Comparison of ENCODE assay signal across 23 mouse cellular contexts in the genomic region with DNA sequence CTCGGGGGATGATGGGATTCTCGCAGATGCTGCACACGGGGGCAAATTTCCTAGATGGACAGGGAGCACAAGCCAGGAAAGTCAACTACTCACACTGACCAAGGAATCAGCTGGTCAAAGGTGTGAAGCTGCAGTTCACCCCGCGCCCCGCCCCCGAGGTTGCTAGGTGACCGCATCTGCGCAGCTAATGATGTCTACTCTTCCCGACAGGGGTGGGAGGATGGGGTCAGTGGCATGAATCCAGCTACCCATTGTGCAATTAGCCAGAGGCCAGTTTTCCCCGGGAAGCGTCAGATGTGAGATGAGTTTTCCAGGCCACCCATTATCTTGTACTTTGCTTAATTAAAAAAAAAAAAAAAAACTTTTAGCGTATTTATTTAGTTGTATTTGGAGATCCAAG. TPM values are rescaled to one million over a fixed set of nuclear protein-coding genes. Genes with fewer than 3 reads are reported as not detected.
DNase-seq lines count a peak whose midpoint lies in the region; ATAC-seq and TF ChIP-seq lines count a peak whose summit lies in the region.
"Had no signal": no experiment of that assay in that cellular context is flagged by ENCODE, and none has a peak within 500 bp of the region (broad histone marks: within the 10 kb centered on the region; RNA-seq: fewer than 3 reads in every experiment).

No protein-coding gene starts in this region.

- peak; percentile 50 for DNase-seq in gastrocnemius, adult 2 months
- DNase-seq in gastrocnemius, postnatal 14 days: no peak
- peak; percentile 34 for DNase-seq in kidney, postnatal 10 days
- no peak for DNase-seq in kidney, adult 2 months
- no peak for DNase-seq in G1E (ENCODE audit: low spot score)
- DNase-seq in R1 (ENCODE audit: low read depth, low spot score): peak; percentile 41
- no peak for DNase-seq in cerebellum, adult 9-10 months
- no peak for DNase-seq in left cerebral cortex, postnatal 4 days
- DNase-seq: adrenal gland, postnatal 10 days; adrenal gland, postnatal 36 days; cerebellum, adult 11 months; cerebellum, adult 2 months; heart, adult 11 months had no signal

- H3K9me3 ChIP-seq in G1E (replicated peaks): no peaks in the 10 kb centered on the region
- H3K9me3 ChIP-seq: forebrain, embryonic 10.5 days; forebrain, embryonic 13.5 days had no signal

- no peak for TF ChIP-seq CTCF in gastrocnemius, adult 2 months (IDR thresholded peaks at IDR 0.05)
- no peak for TF ChIP-seq CTCF in kidney, adult 2 months (conservative IDR thresholded peaks at IDR 0.05; ENCODE audit: insufficient read depth, insufficient read length, low read depth, low read length)
- no peak for TF ChIP-seq CTCF in G1E (IDR thresholded peaks at IDR 0.05; ENCODE audit: low read depth, low read length)

- no peaks in the 10 kb centered on the region for H3K4me1 ChIP-seq in kidney, adult 2 months (ENCODE audit: control insufficient read depth, insufficient read depth, low read length)
- no peaks in the 10 kb centered on the region for H3K4me1 ChIP-seq in G1E (ENCODE audit: insufficient read depth, low read depth, low read length)
- H3K4me1 ChIP-seq: forebrain, embryonic 10.5 days; forebrain, embryonic 13.5 days had no signal

- H3K27me3 ChIP-seq in kidney, adult 2 months (replicated peaks; ENCODE audit: control insufficient read depth, insufficient read depth, low read length): no peaks in the 10 kb centered on the region
- peaks cover 22% of the 10 kb centered on the region; the same call in 1 of the 2 replicates for H3K27me3 ChIP-seq in G1E (ENCODE audit: insufficient read depth, low read length)
- H3K27me3 ChIP-seq: forebrain, embryonic 13.5 days had no signal

- WGBS in kidney, adult 2 months: 84% methylated on average over 13 of the region's 13 CpGs

- intact Hi-C loops in gastrocnemius, adult 2 months (cut with DNase I): no loop called here
- intact Hi-C loops in gastrocnemius, postnatal 14 days (cut with DNase I; ENCODE audit: low total_unique reads): no loop called here
- intact Hi-C loops in left cerebral cortex, postnatal 4 days (cut with DNase I): no loop called here

- no peaks in the 10 kb centered on the region for H3K36me3 ChIP-seq in kidney, adult 2 months (ENCODE audit: control insufficient read depth, insufficient read depth, low read length)
- H3K36me3 ChIP-seq in G1E (replicated peaks): no peaks in the 10 kb centered on the region

- H3K27ac ChIP-seq in gastrocnemius, adult 2 months: no peak overlapping the region
- H3K27ac ChIP-seq in kidney, adult 2 months (ENCODE audit: insufficient read depth, low read depth, low read length): no peak overlapping the region
- H3K27ac ChIP-seq: forebrain, embryonic 10.5 days; forebrain, embryonic 13.5 days; hindbrain, embryonic 14.5 days; hindbrain, postnatal 0 days had no signal

- no peak for TF ChIP-seq POLR2A in kidney, adult 2 months (IDR thresholded peaks at IDR 0.05; ENCODE audit: low read depth, low read length)

- no peak for ATAC-seq in G1E (ENCODE audit: extremely low read depth, insufficient number of reproducible peaks, low FRiP score, poor library complexity, severe bottlenecking)
- ATAC-seq: forebrain, embryonic 13.5 days; forebrain, embryonic 16.5 days; hindbrain, postnatal 0 days; inflammation-experienced regulatory T-cells, adult 6 months; intestine, embryonic 16.5 days had no signal

- no peak overlapping the region for H3K4me3 ChIP-seq in gastrocnemius, adult 2 months
- H3K4me3 ChIP-seq in kidney, adult 2 months (ENCODE audit: insufficient read depth, low read depth, low read length): no peak overlapping the region
- H3K4me3 ChIP-seq in G1E (ENCODE audit: low read depth, low read length): peak overlapping the region; percentile 12; the same call in 1 of the 2 replicates
- H3K4me3 ChIP-seq: forebrain, embryonic 10.5 days; forebrain, embryonic 13.5 days had no signal

RNA-seq across cellular contexts. Expression of a gene that starts 24.8 kb away (rescaled TPM):
- 1 to 10 TPM; 1.1 to 1.5 TPM for total RNA-seq in gastrocnemius, adult 2 months (2021)
- 1 to 10 TPM; 2.5 to 3.9 TPM for total RNA-seq in gastrocnemius, postnatal 14 days (2021)
- polyA plus RNA-seq in kidney, adult 2 months (2012; rRNA removed): 10.2 and 10.5 TPM in 2 replicates
- total RNA-seq in G1E (2014; fragmentation: Nextera tagmentation) (not detected in 2 replicates), G1E (2017) (0.11 TPM in 1 of 2 replicates, not detected in the other)
- polyA plus RNA-seq in G1E (2012): not detected in 2 replicates
- total RNA-seq in left cerebral cortex, postnatal 4 days (2021): 10 to 100 TPM; 19.8 to 23.8 TPM

RNA-seq across cellular contexts. Expression of a gene that starts 37.4 kb away (rescaled TPM):
- 1 to 10 TPM in 1 of 2 experiments, under 1 TPM in 1; 0.61 to 3.2 TPM for total RNA-seq in gastrocnemius, adult 2 months (2021)
- total RNA-seq in gastrocnemius, postnatal 14 days (2021): 1 to 10 TPM in 1 of 2 experiments, under 1 TPM in 1; 0.66 to 1.8 TPM
- 29.0 and 32.3 TPM in 2 replicates for polyA plus RNA-seq in kidney, adult 2 months (2012; rRNA removed)
- total RNA-seq in G1E (2014; fragmentation: Nextera tagmentation) (not detected in 2 replicates), G1E (2017) (0.11 TPM in 1 of 2 replicates, not detected in the other)
- not detected in 2 replicates for polyA plus RNA-seq in G1E (2012)
- under 1 TPM; 0.38 to 0.46 TPM for total RNA-seq in left cerebral cortex, postnatal 4 days (2021)
- polyA plus RNA-seq: hindbrain, embryonic 14.5 days had no signal

RNA-seq across cellular contexts. Expression of a gene that starts 42.6 kb away (rescaled TPM):
- total RNA-seq in gastrocnemius, adult 2 months (2021): 10 to 100 TPM; 10.3 to 26.9 TPM
- 10 to 100 TPM in 1 of 2 experiments, 1 to 10 TPM in 1; 9.0 to 17.7 TPM for total RNA-seq in gastrocnemius, postnatal 14 days (2021)
- polyA plus RNA-seq in kidney, adult 2 months (2012; rRNA removed): 30.1 and 33.8 TPM in 2 replicates
- total RNA-seq in G1E (2014; fragmentation: Nextera tagmentation) (not detected in 2 replicates), G1E (2017) (0.12 and 0.16 TPM in 2 replicates)
- not detected in 2 replicates for polyA plus RNA-seq in G1E (2012)
- 1 to 10 TPM; 1.1 to 1.7 TPM for total RNA-seq in left cerebral cortex, postnatal 4 days (2021)
- total RNA-seq: hematopoietic stem cell, adult 5-6 weeks had no signal
- polyA plus RNA-seq: embryonic facial prominence, embryonic 11.5 days; forebrain, embryonic 10.5 days; heart, embryonic 11.5 days; hindbrain, embryonic 14.5 days had no signal

RNA-seq across cellular contexts. Expression of a gene that starts 42.7 kb away (rescaled TPM):
- total RNA-seq in gastrocnemius, adult 2 months (2021): 10 to 100 TPM; 23.3 to 25.1 TPM
- total RNA-seq in gastrocnemius, postnatal 14 days (2021): 10 to 100 TPM; 20.1 to 22.1 TPM
- 15.9 and 19.6 TPM in 2 replicates for polyA plus RNA-seq in kidney, adult 2 months (2012; rRNA removed)
- 100 and 118 TPM in 2 replicates for total RNA-seq in G1E (2014; fragmentation: Nextera tagmentation)
- 19.2 and 21.4 TPM in 2 replicates for total RNA-seq in G1E (2017)
- polyA plus RNA-seq in G1E (2012): 149 and 188 TPM in 2 replicates
- total RNA-seq in left cerebral cortex, postnatal 4 days (2021): 10 to 100 TPM; 80.6 to 86.1 TPM

Comparison
In these comparisons a context has a peak if more than half of its experiments do, and no peak if none do; other contexts are left out.
1. DNase-seq: peak in gastrocnemius, adult 2 months (single experiment), kidney, postnatal 10 days (single experiment) and R1 (single experiment); none in gastrocnemius, postnatal 14 days (single experiment), kidney, adult 2 months (single experiment), G1E (single experiment), cerebellum, adult 9-10 months (single experiment) and left cerebral cortex, postnatal 4 days (single experiment).
2. RNA of a gene that starts 24.8 kb away (total RNA-seq): 19.8 to 23.8 TPM in left cerebral cortex, postnatal 4 days; 2.5 to 3.9 TPM in gastrocnemius, postnatal 14 days, 1.1 to 1.5 TPM in gastrocnemius, adult 2 months and 0.11 TPM in G1E; every median in the first group is over 4 times any median in the second.